Mouse (Mus musculus) erythroid progenitor cell, adult 5-6 weeks (primary cell): ENCODE measurements around the gene Stat5b. TPM values are rescaled to one million over a fixed set of nuclear protein-coding genes. Genes with fewer than 3 reads are reported as not detected.

Source experiments
- ATAC-seq: replicated peaks from 2 replicates; pipeline ENCODE4 v1.8.0; 2016; ENCODE audit warnings: moderate number of reproducible peaks, mild to moderate bottlenecking, moderate TSS enrichment, inconsistent platforms; ENCODE audit not compliant: poor library complexity, low FRiP score, severe bottlenecking
- total RNA-seq, 2 experiments: library from RNA; stranded (forward) in 1 of 2; stranded (reverse) in 1 of 2; fragments of 150-400 nt in 1 of 2; fragments of 186-747, 209-891 nt in 1 of 2; gene quantifications; 2 replicates each; pipeline versions ENCODE4 v1.2.3 to v1.2.4; 2015 to 2017; ENCODE audit warnings: low replicate concordance in 2 of 2

Stat5b gene
- 5.9 and 10.1 TPM in 2 replicates for total RNA-seq (2015; ENCODE audit: low replicate concordance)
- total RNA-seq (2017; ENCODE audit: low replicate concordance): 7.0 and 10.3 TPM in 2 replicates

DNA sequence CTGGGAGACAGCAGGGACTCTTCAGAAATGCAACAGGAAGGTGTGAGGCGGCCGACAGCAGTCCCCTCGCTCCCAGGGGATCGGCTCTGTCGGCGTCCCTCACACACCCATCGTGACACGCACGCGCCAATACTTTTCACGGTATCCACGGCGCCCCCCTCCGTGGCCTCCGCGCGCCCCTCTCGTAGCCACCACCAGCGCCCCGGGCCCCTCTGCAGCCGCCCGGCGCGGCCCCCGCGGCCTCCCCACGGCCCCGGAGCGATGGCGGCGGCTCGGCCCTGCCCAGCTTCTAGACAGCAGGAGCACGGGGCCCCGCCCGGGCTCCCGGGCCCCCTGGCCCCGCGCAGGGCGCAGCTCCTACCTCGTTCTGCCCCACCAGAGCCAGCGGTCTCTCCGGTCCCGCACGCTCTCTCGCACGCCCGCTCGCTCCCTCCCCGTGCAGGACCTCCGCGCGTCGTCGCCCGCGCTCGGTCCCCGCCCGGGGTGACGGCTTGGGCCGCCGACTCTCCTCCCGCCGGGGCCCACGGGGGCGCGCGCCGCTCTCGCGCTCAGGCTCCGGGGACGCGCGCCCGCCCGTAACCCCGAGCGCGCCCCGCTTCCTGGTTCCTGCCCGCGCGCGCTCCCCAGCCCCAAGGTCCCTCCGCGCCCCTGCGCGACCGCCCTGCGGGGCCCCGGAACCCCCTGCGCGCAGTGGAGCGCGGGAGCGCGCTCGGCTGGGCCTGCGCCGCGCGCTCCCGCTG, at the start of gene Stat5b:
Gene Stat5b (minus strand): TSS at position 687 of the 740 bp plus-strand sequence.
- ATAC-seq: peak; percentile 71

GRCm38 (mm10) chr11:100898441-100899199, 48.1 kb upstream of the Stat5b start:
- no peak for ATAC-seq

DNA sequence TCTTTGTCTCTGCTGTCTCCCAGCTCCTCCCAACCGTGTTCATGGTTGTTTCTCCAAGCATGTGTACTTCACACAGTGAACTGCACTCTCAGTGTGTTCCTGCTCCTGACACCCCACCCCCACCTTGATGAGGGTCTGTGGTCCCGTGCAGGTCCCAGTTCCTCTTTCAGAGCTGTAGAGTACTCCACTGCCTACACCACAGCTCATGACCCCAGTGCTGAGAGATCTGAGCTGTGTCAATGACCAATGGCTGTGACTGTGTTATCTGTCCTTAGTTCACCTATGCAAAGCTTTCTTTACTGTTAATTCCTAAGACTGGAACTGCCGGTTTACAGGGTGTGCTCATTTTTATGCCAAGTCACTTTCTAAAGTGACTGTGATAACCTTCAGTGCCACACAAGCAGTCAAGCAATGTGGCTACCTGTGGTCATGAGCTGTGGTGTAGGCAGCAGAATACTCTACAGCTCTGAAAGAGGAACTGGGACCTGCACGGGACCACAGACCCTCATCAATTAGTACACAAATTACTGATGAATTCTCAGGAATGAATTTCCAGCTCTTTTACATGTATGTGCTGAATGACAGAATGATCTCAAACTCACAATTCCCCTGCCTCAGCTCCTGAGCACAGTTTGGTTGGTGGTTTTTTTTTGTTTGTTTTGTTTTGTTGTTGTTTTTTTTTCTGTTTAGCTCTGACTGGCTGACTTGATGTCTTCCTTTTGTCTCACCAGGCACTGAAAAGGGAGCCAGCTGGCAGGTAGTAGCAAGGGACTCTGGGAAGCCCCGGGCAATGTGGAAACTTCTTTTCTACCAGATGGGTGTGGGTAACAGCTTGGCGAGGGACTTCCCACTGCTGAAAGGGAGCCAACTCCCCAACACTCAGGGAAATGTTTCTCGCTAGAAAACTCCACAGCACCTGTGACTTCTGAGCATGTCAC, 47.0 kb upstream of the Stat5b start:
- ATAC-seq: no peak

DNA sequence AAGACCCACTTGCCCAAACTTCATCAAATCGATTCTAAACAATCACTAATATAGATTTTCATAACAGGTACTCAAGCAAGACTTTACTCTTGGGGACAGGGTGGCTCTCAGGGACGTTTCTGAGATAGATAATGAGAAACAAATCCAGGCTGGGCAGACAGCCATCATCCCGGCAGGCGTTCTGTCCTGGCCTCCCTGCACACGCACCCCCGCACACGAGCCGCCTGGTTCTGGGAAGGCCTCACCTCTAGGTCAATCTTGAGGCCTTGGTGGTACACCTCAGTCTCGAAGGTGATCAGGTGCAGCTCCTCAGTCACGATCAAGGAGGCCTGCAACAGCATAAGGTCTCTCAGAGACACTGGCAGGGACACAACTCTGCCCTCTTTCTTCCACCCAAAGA, 45.6 kb upstream of the Stat5b start:
- ATAC-seq: no peak

- ATAC-seq: no peak
Measured at GRCm38 (mm10) chr11:100894146-100894918, 43.8 kb upstream of the Stat5b start.

DNA sequence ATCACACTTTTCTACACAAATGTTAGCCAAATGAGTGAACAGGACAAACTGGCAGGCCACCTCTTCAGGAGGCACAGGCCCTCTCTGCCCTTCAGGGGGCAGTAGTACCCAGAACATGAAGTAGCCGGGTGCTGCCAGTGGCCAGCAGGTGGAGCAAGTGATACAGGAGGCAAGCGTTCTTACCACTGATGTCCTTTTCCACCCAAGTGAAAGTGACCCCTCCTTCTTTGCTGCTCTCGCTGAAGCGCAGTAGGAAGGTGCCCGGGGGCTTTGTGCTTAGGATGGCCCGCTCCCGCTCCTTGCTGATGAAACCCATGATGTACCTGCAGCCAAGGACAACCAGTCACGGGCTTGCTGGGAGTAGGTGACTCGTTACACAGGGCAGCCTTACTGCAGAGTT, 43.0 kb upstream of the Stat5b start:
- ATAC-seq: peak; percentile 87

- ATAC-seq: no peak
Measured at GRCm38 (mm10) chr11:100892435-100892834, 41.9 kb upstream of the Stat5b start.

DNA sequence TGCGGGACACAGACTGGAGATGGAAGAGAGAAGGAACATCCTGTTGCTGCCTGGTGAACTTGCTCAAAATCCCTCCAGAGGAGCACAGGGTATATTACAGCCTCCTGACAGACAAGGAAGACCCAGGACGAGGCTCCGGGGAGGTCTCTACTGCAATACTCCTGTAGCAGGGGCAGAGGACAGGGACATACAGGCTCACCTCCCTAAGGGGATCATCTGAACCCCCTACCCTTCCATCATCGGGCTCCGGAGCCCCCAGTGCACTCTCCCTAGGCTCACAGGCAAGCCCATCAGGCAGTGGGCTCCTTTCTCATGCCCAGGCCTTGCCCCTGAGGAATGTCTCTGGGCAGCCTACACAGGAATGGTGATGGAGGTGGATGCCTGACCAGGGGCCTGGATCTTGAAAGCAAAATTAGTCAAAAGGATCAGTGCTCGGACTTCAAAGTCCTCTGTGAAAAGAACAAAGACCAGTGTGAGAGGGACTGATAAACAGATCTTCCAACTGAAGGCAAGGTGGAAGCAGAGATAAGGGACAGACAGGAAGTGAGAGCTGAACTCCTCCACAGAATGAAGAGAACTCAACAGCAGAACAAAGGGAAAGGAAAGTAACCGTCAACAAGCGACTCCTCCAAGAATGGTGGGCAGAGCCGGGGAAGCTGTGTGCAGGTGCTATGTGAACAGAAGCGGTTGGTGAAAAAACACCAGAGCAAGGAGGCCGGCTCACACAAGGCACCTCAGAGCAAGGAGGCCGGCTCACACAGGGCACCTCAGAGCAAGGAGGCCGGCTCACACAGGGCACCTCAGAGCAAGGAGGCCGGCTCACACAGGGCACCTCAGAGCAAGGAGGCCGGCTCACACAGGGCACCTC, 41.0 kb upstream of the Stat5b start:
- ATAC-seq: peak; percentile 60

- ATAC-seq: no peak
Measured at GRCm38 (mm10) chr11:100890481-100890880, 40.0 kb upstream of the Stat5b start.

DNA sequence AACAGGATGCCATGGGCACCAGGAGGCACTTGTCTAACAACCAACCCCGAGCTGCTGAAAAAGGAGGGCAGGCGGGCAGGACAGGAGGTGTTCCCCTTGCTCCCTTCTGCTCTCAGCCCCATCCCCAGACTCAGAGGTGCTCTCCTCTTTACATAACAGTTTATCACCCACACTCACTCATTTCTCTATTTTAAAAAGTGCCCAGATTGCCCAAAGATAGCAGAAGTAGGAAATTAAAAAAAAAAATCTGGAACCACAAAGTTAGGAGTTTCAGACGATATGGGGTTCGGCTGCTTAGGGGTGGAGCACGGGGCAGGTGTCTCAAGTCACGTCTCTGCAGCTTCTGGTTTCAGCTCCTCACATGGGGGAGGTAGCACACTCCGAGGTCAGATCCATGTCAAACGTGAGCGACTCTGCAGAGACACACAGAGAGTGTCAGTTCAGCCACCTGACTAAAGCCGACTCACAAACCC, 37.9 kb upstream of the Stat5b start:
- ATAC-seq: no peak

DNA sequence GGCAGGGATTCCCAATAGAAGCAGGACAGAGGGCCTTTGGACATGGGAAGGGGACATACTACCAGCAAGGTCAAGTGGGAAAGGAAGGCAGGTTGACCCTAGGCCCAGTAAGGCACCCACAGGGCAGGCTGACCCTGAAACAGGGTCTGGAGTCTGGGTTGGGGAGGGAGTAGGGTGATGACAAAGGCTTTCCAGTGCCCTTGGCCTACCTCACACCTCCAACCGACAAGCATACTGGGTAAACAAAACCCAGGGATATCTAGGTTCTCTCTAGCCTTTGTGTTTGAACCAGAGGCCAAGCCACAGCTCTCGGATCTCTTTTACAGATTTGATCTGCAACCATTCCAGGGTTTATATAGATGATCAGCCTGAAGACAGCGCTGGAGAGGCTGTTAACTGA, 37.2 kb upstream of the Stat5b start:
- no peak for ATAC-seq

DNA sequence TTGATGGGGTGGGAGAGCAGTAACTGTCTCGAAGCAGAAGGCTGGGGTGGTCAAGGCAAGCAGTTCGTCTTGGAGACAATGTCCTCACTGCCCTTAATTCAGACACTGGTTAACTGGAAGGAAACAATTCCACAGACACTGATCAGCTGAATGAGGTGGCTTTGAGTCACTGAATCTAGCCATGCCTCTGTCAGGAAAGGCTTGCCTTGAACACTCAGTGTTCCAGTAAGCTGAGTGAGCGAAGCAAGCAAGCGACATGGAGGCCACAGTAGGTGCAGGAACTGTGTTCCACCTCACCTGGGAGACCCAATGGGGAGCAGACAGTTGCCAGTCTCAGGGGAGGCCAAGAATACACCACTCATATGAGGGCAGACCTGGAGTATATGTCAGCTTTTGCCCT, 36.7 kb upstream of the Stat5b start:
- ATAC-seq: no peak

GRCm38 (mm10) chr11:100886188-100886740, 35.7 kb upstream of the Stat5b start:
- ATAC-seq: peak; percentile 71

GRCm38 (mm10) chr11:100885472-100885871, 34.9 kb upstream of the Stat5b start:
- ATAC-seq: no peak

GRCm38 (mm10) chr11:100883640-100884039, 33.1 kb upstream of the Stat5b start:
- ATAC-seq: no peak

DNA sequence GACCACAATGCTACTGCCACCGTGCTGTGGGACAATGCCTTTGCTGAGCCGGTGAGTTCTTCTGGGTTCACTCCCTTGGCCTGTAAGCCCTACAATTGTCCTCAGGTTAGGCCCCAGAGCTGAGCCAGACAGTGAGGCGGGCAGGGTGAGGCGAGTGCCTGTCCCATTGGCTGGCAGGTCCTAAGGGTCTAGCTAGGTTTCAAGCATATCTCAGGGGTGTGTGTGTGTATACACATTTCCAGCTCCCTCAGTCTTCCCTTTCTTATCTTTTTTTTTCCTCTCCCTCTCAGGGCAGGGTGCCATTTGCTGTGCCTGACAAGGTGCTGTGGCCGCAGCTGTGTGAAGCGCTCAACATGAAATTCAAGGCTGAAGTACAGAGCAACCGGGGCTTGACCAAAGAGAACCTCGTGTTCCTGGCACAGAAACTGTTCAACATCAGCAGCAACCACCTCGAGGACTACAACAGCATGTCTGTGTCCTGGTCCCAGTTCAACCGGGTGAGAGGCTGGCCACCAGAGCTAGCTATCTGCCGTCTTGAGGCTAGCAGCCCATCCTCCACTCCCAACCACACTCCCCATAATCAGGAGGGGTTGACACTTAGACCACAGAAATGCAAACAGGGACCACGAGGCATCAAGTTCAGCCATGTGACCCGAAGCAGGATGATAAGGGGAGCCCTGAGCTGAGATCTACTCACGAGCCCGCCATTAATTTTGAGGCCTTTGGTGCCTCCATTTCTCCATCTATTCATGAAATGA, 29.0 kb upstream of the Stat5b start:
- ATAC-seq: peak; percentile 57

DNA sequence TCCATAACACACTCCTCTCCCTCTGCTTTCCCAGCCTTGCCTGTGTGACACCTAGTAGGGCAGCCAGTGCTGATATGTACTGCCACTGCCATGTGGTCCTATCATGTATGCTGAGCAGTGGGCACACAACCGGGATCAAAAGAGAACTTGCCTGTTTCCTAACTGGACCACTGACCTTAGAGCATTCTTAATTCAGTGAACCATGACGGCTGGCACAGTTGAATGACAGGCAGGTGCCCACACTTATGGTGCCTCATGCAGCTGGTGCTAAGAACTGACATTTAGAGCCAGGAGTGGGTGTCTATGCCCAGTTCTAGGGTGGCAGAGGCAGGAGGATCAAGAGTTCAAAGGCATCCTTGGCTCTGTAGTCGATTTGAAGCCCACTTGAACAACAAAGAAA, 25.2 kb upstream of the Stat5b start:
- no peak for ATAC-seq
